Comparison of ENCODE assay signal across 25 mouse cellular contexts in the genomic region with DNA sequence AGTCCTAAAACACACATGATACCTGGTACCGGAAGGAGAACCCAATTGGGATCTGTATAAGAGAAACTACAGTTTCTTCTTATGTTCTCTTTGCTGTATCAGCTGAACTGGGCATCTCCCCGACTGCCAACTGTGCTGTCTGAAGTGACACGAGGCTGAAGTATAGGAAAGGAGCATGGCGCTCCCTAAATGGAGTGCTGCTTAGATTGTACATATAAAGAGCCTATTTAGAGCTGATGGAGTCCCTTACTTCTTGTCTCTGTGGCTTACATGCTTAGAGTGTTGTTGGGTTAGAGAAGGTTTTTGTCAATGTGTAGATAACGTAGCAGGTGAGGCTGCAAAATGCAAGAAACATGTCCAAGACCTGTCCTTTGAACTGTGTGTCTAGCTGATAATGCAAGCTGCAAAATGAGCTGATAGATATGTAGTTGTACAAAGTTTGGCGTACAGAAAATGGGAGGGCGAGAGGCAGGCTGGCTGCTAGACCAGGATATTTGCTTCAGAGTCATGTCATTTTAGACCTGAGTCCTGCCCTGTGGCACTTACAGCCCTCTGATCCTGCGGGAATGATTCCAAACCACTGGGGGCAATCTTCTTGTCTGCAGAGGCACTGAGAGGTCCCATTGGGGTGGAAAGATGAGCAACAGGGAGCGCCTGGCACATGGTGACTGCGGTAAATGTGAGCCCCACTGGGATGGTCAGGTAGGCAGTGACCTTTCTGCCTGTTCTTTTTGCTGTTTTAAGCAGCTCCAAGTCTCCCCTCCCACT.
DNase-seq lines count a peak whose midpoint lies in the region; ATAC-seq and TF ChIP-seq lines count a peak whose summit lies in the region.
"Had no signal": no experiment of that assay in that cellular context is flagged by ENCODE, and none has a peak within 500 bp of the region (broad histone marks: within the 10 kb centered on the region; RNA-seq: fewer than 3 reads in every experiment).

No protein-coding gene starts in this region.

- peak overlapping the region; percentile 21; the same call in 1 of the 2 replicates for H3K27ac ChIP-seq in embryonic fibroblast, embryonic 13.5 days (ENCODE audit: insufficient read depth, low read length)
- H3K27ac ChIP-seq in liver, embryonic 13.5 days = peak overlapping the region; percentile 35
- no peak overlapping the region for H3K27ac ChIP-seq in midbrain, embryonic 15.5 days
- H3K27ac ChIP-seq: embryonic facial prominence, embryonic 15.5 days; forebrain, embryonic 12.5 days; hindbrain, embryonic 10.5 days; lung, embryonic 15.5 days; midbrain, embryonic 10.5 days had no signal

- H3K4me3 ChIP-seq in embryonic fibroblast, embryonic 13.5 days (ENCODE audit: insufficient read depth, low read length) = no peak overlapping the region
- no peak overlapping the region for H3K4me3 ChIP-seq in liver, embryonic 13.5 days (replicated peaks)
- no peak overlapping the region for H3K4me3 ChIP-seq in midbrain, embryonic 15.5 days
- H3K4me3 ChIP-seq: embryonic facial prominence, embryonic 15.5 days; forebrain, embryonic 12.5 days; hindbrain, embryonic 10.5 days; lung, embryonic 15.5 days; midbrain, embryonic 10.5 days had no signal

- H3K4me2 ChIP-seq in liver, embryonic 13.5 days = peak overlapping the region; percentile 12; the same call in 1 of the 2 replicates
- no peak overlapping the region for H3K4me2 ChIP-seq in midbrain, embryonic 15.5 days
- H3K4me2 ChIP-seq: embryonic facial prominence, embryonic 15.5 days; forebrain, embryonic 12.5 days; lung, embryonic 15.5 days had no signal

- ATAC-seq in liver, embryonic 13.5 days (ENCODE audit: low read depth) = peak; percentile 85
- peak; percentile 78 for ATAC-seq in megakaryocyte progenitor cell, adult 5-6 weeks (replicated peaks; ENCODE audit: poor library complexity)
- ATAC-seq in midbrain, embryonic 15.5 days (replicated peaks) = no peak
- ATAC-seq: activated CD4-positive, CD25-positive, alpha-beta regulatory T cell, adult 4 months; hindbrain, embryonic 16.5 days; intestine, embryonic 16.5 days had no signal

- no peaks in the 10 kb centered on the region for H3K36me3 ChIP-seq in liver, embryonic 13.5 days
- H3K36me3 ChIP-seq in midbrain, embryonic 15.5 days (replicated peaks) = no peaks in the 10 kb centered on the region
- H3K36me3 ChIP-seq: embryonic facial prominence, embryonic 15.5 days; lung, embryonic 15.5 days; midbrain, embryonic 10.5 days had no signal

- peak; percentile 95 for DNase-seq in 3T3-L1 (ENCODE audit: low read depth, low spot score)
- peak; percentile 35 for DNase-seq in liver, embryonic 13.5 days
- DNase-seq in adrenal gland, adult 2 months = no peak
- DNase-seq in left cerebral cortex, postnatal 10 days (ENCODE audit: extremely low spot score in 1 of 2, low spot score in 2 of 2) = no peak
- DNase-seq: adrenal gland, postnatal 14 days; cerebellum, adult 9-10 months; gastrocnemius, postnatal 36 days; kidney, adult 9 months; kidney, postnatal 14 days; lung, postnatal 36 days; right cerebral cortex, adult 18-20 months; right cerebral cortex, postnatal 4 days; thymus, adult 18-20 months; thymus, postnatal 4 days had no signal

- intact Hi-C loops in left cerebral cortex, postnatal 10 days (cut with DNase I) = no loop called here

- H3K27me3 ChIP-seq in liver, embryonic 13.5 days = no peaks in the 10 kb centered on the region
- no peaks in the 10 kb centered on the region for H3K27me3 ChIP-seq in midbrain, embryonic 15.5 days (replicated peaks)
- H3K27me3 ChIP-seq: forebrain, embryonic 12.5 days; lung, embryonic 15.5 days had no signal

- no peaks in the 10 kb centered on the region; the same call in none of the 2 replicates for H3K4me1 ChIP-seq in embryonic fibroblast, embryonic 13.5 days (ENCODE audit: control insufficient read depth, insufficient read depth, low read length)
- H3K4me1 ChIP-seq in liver, embryonic 13.5 days (replicated peaks) = peaks cover 39% of the 10 kb centered on the region
- no peaks in the 10 kb centered on the region for H3K4me1 ChIP-seq in midbrain, embryonic 15.5 days
- H3K4me1 ChIP-seq: embryonic facial prominence, embryonic 15.5 days; forebrain, embryonic 12.5 days; hindbrain, embryonic 10.5 days; lung, embryonic 15.5 days; midbrain, embryonic 10.5 days had no signal

- 41% methylated on average over 10 of the region's 10 CpGs for WGBS in liver, embryonic 13.5 days (ENCODE audit: insufficient replicate concordance)
- WGBS in midbrain, embryonic 15.5 days = 89% methylated on average over 10 of the region's 10 CpGs

- no peak for TF ChIP-seq POLR2A in embryonic fibroblast, embryonic 13.5 days (IDR thresholded peaks at IDR 0.05; ENCODE audit: low read depth, low read length)

- TF ChIP-seq CTCF in embryonic fibroblast, embryonic 13.5 days (IDR thresholded peaks at IDR 0.05; ENCODE audit: borderline replicate concordance, insufficient read depth, low read length) = no peak

- no peaks in the 10 kb centered on the region for H3K9me3 ChIP-seq in liver, embryonic 13.5 days (replicated peaks)
- H3K9me3 ChIP-seq in midbrain, embryonic 15.5 days = no peaks in the 10 kb centered on the region
- H3K9me3 ChIP-seq: embryonic facial prominence, embryonic 15.5 days; forebrain, embryonic 12.5 days; hindbrain, embryonic 10.5 days; lung, embryonic 15.5 days; midbrain, embryonic 10.5 days had no signal

- H3K9ac ChIP-seq in liver, embryonic 13.5 days = no peak overlapping the region
- H3K9ac ChIP-seq in midbrain, embryonic 15.5 days = no peak overlapping the region
- H3K9ac ChIP-seq: embryonic facial prominence, embryonic 15.5 days; forebrain, embryonic 12.5 days; lung, embryonic 15.5 days had no signal

Comparison
In these comparisons a context has a peak if more than half of its experiments do, and no peak if none do; other contexts are left out.
1. DNase-seq: peak in 3T3-L1 (single experiment) and liver, embryonic 13.5 days (single experiment); none in adrenal gland, adult 2 months (single experiment) and left cerebral cortex, postnatal 10 days (0 of 2).